Mouse (Mus musculus) kidney, postnatal 25 days (tissue): ENCODE measurements around the gene Ern2.
A peak's percentile ranks its signal among the peaks of the same experiment; 100 is the strongest.

Source experiments
- DNase-seq, 2 experiments: peaks; one replicate each; pipeline ENCODE4 v3.0.0; 2021; ENCODE audit warnings: mixed read lengths in 2 of 2

Gene Ern2

DNA sequence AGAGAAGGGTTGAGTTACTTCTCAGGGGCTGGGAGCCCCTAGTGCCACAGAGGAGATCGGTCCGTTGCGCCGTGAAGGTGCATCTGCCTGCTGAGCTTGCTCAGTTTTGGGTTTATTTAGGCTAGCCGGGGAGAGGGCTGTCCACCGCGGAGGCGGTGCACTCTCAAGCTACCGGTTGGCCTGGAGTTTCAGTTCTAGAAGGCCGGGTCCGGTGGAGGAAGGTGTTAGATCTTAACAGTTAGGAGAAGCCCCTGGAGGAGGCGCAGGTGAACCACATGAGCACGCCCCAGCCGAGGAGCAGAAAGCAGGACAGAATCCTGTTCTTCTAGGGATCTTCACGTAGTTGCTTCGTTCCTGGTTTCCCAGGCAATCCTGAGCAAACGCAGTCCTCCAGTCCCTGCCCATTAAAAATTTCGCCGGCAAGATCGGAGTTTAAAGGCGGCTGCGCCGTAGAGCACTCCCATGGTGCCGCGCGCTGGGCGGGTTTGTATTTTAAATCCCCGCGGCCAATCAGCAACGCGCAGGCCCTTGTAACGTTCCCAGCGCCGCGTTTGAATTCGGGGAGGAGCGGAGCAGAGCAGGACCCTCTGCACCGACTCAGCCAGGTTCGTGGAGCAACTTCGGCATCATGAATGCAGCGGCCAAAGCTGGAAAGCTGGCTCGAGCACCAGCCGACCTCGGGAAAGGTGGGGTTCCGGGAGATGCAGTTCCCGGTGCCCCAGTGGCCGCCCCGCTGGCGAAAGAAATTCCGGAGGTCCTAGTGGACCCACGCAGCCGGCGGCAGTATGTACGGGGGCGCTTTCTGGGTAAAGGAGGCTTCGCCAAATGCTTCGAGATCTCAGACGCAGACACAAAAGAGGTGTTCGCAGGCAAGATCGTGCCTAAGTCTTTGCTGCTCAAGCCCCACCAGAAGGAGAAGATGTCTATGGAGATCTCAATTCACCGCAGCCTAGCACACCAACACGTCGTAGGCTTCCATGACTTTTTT is 26.8 kb downstream of the Ern2 start, which contains the start of gene Plk1:
Gene Plk1, plus strand, starts transcription at position 525 of the 988 bp plus-strand sequence.
- peak; percentile 84 to 89 for DNase-seq

GRCm38 (mm10) chr7:122158488-122158887 is 27.5 kb downstream of the Ern2 start:
- no peak for DNase-seq

DNA sequence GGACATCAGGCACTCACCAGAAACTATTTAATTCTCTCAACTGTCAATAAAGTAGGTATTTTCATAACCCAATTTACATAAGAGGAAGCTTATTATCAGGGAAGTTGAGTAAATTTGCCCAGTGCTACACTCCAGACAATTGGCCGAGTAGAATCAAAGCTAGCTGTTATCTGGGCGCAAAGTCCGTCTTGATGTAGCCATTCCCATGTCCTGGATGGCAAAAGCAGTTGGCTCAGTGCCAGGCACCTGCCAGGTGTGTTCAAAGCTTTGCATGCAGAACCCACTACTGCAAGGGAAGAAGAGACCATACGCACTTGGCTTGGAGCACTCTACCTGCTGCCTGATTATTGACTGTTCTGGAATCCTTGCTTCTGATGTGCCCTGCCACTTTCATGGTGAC is 33.5 kb downstream of the Ern2 start:
- peak in 1 of 2 experiments; percentile 16 for DNase-seq

DNA sequence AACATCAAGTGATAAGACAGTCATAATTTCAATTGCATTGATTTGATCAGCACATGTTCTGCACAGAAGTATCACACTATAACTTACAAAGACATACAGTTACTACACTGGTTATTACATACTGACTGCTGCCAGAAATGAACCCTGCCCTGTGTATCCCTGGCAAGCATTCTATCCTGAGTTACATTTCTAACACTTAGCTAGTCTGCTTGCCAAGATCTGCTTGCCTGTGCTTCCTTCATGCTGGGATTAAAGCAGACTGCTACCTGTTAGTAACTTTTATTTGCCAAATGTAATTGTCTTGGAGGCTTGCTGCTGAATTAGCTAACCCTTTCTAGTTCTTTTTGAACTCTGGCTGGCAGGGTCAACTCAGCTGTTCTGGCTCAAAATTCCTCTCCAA is 45.0 kb downstream of the Ern2 start:
- DNase-seq, result peak in 1 of 2 experiments; percentile 4

DNA sequence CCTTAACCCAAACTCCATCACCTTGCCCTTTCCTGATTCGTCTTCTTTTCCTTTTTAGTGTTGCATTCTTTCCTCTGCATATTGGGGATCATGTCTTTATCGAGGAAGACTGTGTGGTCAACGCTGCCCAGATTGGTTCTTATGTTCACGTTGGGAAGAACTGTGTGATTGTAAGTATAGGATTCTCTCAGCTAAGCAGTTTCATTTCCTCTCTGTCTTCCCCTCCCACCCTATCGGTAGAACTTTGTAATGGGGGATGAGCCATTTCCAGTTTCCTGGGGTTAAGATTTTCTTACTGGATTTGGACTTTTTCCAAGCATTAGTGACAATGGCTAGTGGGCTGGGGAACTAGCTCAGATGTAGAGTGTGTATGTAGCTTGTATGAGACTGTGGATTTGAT is 47.8 kb downstream of the Ern2 start:
- no peak for DNase-seq

DNA sequence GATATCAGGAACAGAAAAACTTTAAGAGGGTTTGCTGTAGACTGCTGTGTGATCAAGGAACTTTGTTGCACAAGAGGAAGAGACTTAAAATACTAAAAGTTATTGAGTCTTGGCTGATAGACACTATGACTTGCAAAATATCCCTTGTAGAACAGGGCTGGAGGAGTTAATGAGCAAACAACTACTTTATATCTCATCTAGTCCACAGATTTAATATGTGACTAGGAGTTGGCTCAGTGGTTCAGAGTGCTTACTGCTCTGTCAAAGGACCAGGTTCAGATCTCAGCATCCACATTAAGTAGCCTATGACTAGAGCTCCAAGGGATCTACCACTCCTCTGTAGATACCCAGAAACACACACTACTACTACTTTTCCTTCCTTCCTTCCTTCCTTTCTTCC is 48.9 kb downstream of the Ern2 start:
- no peak for DNase-seq

- DNase-seq, result peak in 1 of 2 experiments; percentile 34
These were observed 50.9 kb downstream of the Ern2 start for GRCm38 (mm10) chr7:122135070-122135469.

- DNase-seq, result no peak
These were observed 52.7 kb downstream of the Ern2 start for GRCm38 (mm10) chr7:122133338-122133625.

DNA sequence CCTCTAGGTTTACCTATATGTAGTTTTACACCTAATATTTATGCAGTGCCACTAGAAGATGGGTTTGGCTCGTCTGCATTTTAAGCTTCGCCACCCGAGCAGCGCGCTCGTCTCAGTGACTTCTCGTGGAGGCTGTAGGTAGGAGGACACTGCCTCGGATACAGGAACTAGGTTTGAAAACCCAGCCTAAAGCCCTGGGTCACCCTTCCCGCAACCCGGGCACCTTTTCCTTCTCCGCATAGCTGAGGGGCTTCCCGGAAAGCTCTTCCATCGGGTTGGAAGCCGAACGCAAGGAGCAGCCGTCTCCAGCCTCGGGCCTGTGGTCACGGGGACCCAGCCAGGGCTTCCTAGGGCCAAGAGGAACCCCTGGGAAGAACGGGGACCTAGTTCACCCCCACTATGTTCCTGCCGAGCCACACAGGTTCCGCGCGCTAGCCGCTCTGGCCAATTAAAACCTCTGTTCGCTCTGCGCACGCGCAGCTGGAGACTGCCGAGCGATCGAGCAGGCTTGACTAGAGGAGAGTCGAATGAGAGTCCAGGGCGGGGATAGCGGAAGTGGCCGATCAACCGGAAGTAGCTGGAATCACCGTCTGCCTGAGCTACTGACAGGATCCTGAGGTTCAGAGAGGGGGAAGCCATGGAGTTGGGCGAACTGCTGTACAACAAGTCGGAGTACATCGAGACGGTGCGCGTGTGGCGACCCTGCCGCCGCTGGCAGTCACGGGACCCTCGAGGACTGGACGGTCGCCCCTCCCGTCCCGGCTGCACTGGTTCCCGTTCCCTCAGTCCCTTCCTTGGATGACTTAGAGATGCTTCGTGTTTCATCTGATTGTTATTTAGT is 53.3 kb downstream of the Ern2 start, which contains the start of the genes Palb2 and Dctn5:
Gene Palb2, minus strand, starts transcription at position 489 of the 841 bp plus-strand sequence.
Gene Dctn5, plus strand, starts transcription at position 545 of the 841 bp plus-strand sequence.
- DNase-seq, result peak; percentile 98

DNA sequence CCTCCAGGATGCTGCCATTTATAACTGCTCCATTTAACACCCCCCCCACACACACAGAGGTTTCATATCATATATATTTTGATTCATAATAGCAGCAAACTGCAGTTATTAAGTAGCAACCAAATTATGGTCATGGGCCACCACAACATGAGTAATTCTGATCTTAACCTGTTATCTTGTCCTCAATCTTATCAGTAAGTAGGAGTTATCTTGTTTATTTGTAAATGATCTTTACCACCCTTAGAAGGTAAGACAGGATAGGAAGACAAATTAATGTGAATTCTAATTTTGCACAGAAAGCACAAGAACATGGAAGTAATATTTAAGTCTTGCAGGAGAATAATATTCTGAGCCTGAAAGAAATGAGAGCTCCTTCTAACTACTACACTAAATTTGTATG is 54.2 kb downstream of the Ern2 start:
- DNase-seq, result no peak

DNA sequence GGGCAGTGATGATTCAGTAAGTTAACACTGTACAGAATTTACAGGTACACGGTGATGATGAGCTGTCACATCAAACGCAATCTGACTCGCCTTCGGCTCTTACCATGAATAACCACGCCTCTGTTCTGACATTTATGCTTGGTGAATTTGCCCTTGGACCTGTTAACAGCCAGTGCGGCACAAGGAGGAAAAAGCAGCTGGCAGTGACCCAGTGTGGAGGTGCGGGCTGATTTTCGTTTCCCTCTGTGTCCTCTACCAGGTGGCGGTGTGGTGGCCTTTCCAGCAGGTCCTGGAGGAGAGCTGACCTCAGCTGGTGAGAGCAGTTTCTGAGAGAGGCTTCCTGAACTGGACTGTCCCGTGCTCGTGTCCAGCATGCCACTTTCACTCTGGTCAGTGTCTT is 59.1 kb downstream of the Ern2 start:
- peak in 1 of 2 experiments; percentile 41 for DNase-seq

DNA sequence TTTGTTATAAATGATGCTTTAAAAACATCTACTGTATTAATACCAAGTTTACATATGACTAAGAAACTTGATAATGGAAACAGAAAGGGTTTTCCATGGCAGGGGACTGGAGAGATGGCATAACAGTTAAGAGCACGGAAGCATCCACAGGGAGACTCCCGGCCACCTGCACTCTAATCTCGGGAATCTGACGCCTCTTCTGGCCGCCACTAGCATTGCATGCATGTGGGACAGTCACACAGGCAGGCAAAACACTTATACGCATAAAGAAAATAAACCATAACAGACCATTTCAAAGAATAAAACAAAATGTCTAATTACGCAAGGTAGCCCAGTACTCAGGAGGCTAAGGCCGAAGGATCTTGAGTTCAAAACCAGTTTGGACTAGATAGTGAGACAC is 60.4 kb downstream of the Ern2 start:
- no peak for DNase-seq

GRCm38 (mm10) chr7:122123518-122123917 is 62.5 kb downstream of the Ern2 start:
- DNase-seq, result no peak
